Mouse (Mus musculus): ENCODE data around the gene Zmym6. TPM values are rescaled to one million over a fixed set of nuclear protein-coding genes. Genes with fewer than 3 reads are reported as not detected.

The Zmym6 gene
- polyA plus RNA-seq, 1 experiment from 2014 or later: 5.8 TPM

DNA sequence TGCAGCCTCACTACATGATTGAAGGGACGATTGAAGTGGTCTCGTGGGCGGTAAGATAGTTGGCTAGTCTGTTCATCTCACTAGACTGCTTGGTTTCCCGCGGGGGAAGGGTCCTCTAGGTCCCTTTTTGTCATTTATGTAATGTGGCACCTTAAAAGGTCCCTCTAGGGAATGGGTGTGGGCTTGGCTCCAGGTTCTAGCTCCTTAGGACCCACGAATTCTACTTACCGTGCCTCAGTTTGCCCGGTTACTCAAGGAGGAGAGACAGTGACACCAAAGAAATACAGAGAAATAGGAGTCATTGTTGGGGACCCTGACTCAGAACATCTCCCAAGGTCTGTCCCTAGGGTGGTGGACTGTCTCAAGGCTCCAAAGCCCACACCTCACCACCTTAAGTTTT lies 90.5 kb downstream of the Zmym6 start:
- Histone ChIP-seq H3K4me2 (replicated peaks; ENCODE audit: low read depth, low read length) (no peak overlapping the region), H3K27ac (ENCODE audit: low read length) (no peak overlapping the region), H3K36me3 (ENCODE audit: insufficient read depth, low read length) (no peaks in the 10 kb centered on the region), H3K4me3 (ENCODE audit: low read depth, low read length) (no peak overlapping the region), H3K4me1 (ENCODE audit: insufficient read depth, low read depth, low read length) (0 out of 2 replicates have a peak, but pooled peaks cover 3% of the 10 kb centered on the region), H3K9ac (replicated peaks; ENCODE audit: low read depth) (no peak overlapping the region), H3K9me3 (ENCODE audit: low read length) (no peaks in the 10 kb centered on the region), H3K27me3 (replicated peaks; ENCODE audit: insufficient read depth, low read length) (peaks cover 17% of the 10 kb centered on the region)
- DNase-seq (ENCODE audit: low spot score) (no peak), ATAC-seq (no peak)
- WGBS: 21% methylated on average over 8 of the region's 8 CpGs
- TF ChIP-seq CTCF (IDR thresholded peaks at IDR 0.05): no peak
- no peak for TF ChIP-seq EP300 (IDR thresholded peaks at IDR 0.05)

DNA sequence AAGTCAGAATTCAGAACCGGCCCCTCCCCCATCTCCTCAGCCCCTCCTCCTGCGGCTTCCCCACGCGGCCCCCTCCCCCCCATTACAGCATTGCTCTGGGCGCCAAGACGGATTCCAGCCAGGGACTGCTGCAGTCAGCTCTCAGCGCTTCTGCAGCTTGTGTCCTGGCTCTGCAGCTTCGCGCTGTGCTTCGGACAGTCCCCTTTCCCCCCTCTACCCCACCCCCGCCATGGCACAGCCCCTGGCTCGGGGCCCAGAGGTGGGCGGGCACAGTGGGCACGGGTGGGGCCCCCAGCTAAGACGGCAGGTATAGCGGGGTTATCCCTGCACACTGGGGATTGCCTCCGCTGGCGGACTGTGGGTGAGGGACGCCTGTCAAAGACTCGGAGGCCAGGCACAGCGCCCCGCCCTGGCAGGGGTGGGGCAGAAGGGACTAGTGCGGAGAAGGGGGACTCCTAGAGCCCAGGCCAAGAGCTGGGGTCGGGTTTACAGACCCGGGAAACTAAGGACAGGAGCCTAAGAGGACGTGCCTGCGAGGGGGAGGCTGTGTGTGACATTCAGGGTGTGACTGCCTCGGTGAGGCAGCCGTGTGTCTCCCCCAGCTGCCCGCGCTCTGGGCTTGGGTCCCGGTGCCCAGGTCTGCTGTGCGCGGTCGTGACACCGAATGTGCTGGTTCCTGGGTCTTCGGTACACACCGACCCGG lies 91.2 kb downstream of the Zmym6 start:
- Histone ChIP-seq H3K9me3 (ENCODE audit: low read length) (no peaks in the 10 kb centered on the region), H3K4me3 (ENCODE audit: low read depth, low read length) (peak overlapping the region; percentile 60), H3K27me3 (replicated peaks; ENCODE audit: insufficient read depth, low read length) (peaks cover 17% of the 10 kb centered on the region), H3K9ac (replicated peaks; ENCODE audit: low read depth) (no peak overlapping the region), H3K4me2 (replicated peaks; ENCODE audit: low read depth, low read length) (peak overlapping the region; percentile 100), H3K4me1 (ENCODE audit: insufficient read depth, low read depth, low read length) (0 out of 2 replicates have a peak, but pooled peaks cover 3% of the 10 kb centered on the region), H3K36me3 (ENCODE audit: insufficient read depth, low read length) (no peaks in the 10 kb centered on the region), H3K27ac (ENCODE audit: low read length) (no peak overlapping the region)
- WGBS: 0% methylated on average over 34 of the region's 39 CpGs
- ATAC-seq (peak; percentile 69), DNase-seq (ENCODE audit: low spot score) (peak; percentile 28)
- TF ChIP-seq CTCF (IDR thresholded peaks at IDR 0.05) (peak; percentile 26; the same call in 1 of the 2 replicates), EP300 (IDR thresholded peaks at IDR 0.05) (no peak)

DNA sequence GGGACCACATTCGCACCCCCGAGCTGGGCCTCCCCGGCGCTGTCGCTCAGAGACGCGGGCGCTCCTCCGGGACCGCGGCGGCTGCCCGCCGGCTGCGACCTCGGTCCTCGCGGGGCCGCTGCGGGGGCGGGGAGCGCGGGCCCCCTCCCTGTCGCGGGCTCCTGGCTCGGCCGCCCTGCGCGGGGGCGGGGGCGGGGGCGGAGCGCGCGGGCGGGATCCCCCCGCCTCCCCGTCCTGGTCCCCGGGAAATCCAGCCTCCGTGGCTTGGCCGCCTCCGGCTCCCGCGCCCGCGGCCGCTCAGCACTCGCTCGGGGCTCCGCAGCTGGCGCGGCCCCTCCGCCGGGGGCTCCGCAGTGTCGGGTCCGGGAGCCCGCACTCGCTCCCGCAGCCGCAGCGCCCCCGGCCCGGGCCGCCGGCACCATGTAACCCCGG lies 91.7 kb downstream of the Zmym6 start, which contains the start of gene Dlgap3:
Dlgap3 (plus strand) TSS at position 291 of the 432 bp plus-strand sequence.
- H3K36me3 ChIP-seq (ENCODE audit: insufficient read depth, low read length): no peaks in the 10 kb centered on the region
- peak within 1 kb of the TSS; percentile 100 for H3K4me2 ChIP-seq (replicated peaks; ENCODE audit: low read depth, low read length)
- no peak within 1 kb of the TSS for H3K27ac ChIP-seq (ENCODE audit: low read length)
- H3K27me3 ChIP-seq (replicated peaks; ENCODE audit: insufficient read depth, low read length): peaks cover 17% of the 10 kb centered on the region
- H3K9me3 ChIP-seq (ENCODE audit: low read length): no peaks in the 10 kb centered on the region
- H3K9ac ChIP-seq (replicated peaks; ENCODE audit: low read depth): no peak within 1 kb of the TSS
- WGBS: under 1% methylated on average over 23 of the region's 67 CpGs
- DNase-seq (ENCODE audit: low spot score): no peak
- peak; percentile 64 for ATAC-seq
- 0 out of 2 replicates have a peak, but pooled peaks cover 3% of the 10 kb centered on the region for H3K4me1 ChIP-seq (ENCODE audit: insufficient read depth, low read depth, low read length)
- peak within 1 kb of the TSS; percentile 60 for H3K4me3 ChIP-seq (ENCODE audit: low read depth, low read length)
- TF ChIP-seq EP300 (IDR thresholded peaks at IDR 0.05) (no peak), CTCF (IDR thresholded peaks at IDR 0.05) (no peak)

DNA sequence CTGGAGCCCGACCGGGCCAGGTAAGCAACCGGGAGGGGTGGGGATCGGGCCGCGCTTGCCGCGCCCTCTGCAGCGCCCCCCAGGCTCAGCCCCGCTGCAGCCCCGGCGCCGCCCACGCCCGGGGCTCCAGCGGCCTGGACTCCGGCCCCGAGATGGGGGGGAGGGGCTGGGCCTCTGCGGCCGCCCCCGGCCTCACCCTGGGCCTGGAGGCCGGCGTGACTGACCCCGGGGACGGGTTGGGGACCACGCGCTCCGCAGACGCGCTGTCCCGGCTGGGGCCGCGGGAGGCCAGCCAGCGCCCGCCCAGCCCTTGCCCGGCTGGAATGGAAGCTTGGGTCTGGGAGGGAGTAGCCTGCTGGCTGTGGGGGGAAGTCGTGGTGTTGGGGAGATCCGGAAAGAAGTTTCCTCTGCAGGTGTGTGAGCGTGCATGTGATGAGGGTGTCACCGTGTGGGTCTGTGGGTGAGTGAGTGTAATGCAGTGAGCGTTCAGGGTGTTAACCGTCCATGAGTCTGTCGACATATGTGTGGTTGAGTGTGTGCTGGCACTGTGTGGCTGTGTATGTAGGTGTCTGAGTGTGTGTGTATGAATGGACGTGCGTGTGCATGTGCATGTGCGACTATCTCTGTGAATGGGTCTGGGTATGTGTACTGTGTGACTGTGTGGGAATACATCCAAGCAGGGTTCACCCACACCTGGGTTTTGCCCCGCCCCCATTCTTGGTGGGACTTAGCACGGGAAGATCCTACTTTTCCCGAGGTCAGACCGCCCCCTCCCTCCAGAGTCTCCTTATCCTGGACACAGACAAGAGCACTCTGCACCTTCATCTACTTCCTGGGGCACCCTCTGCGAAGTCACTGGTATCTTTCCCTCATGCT lies 92.4 kb downstream of the Zmym6 start:
- ATAC-seq (peak; percentile 14), DNase-seq (ENCODE audit: low spot score) (no peak)
- Histone ChIP-seq H3K9ac (replicated peaks; ENCODE audit: low read depth) (no peak overlapping the region), H3K9me3 (ENCODE audit: low read length) (no peaks in the 10 kb centered on the region), H3K4me2 (replicated peaks; ENCODE audit: low read depth, low read length) (peak overlapping the region; percentile 100), H3K36me3 (ENCODE audit: insufficient read depth, low read length) (no peaks in the 10 kb centered on the region), H3K4me3 (ENCODE audit: low read depth, low read length) (peak overlapping the region; percentile 60), H3K27ac (ENCODE audit: low read length) (no peak overlapping the region), H3K4me1 (ENCODE audit: insufficient read depth, low read depth, low read length) (0 out of 2 replicates have a peak, but pooled peaks cover 3% of the 10 kb centered on the region), H3K27me3 (replicated peaks; ENCODE audit: insufficient read depth, low read length) (peaks cover 17% of the 10 kb centered on the region)
- TF ChIP-seq EP300 (IDR thresholded peaks at IDR 0.05) (no peak), CTCF (IDR thresholded peaks at IDR 0.05) (no peak)
- WGBS: 3% methylated on average over 35 of the region's 51 CpGs

DNA sequence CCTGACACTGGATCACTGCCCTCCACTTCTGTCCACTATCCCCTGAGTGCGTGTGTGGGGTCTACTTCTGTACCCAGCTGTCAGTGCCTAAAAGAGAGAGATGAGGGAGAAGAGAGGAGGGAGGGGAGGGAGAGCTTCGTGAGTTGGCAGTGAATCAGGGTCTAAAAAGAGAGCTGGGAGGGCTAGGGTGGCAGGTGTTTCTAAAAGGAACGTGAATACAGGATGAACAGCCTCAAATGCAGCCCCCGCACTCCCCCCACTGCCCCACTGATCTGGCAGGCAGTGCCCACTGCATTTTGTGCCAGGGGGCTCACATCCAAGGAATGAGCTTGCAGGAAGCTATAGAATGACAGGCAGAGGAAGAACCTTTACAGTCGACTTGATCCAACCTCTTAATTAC lies 93.7 kb downstream of the Zmym6 start:
- H3K27me3 ChIP-seq (replicated peaks; ENCODE audit: insufficient read depth, low read length): peaks cover 17% of the 10 kb centered on the region
- H3K9me3 ChIP-seq (ENCODE audit: low read length): no peaks in the 10 kb centered on the region
- ATAC-seq: no peak
- no peak overlapping the region for H3K9ac ChIP-seq (replicated peaks; ENCODE audit: low read depth)
- no peak for TF ChIP-seq CTCF (IDR thresholded peaks at IDR 0.05)
- no peak overlapping the region for H3K4me3 ChIP-seq (ENCODE audit: low read depth, low read length)
- H3K36me3 ChIP-seq (ENCODE audit: insufficient read depth, low read length): no peaks in the 10 kb centered on the region
- no peak overlapping the region for H3K4me2 ChIP-seq (replicated peaks; ENCODE audit: low read depth, low read length)
- H3K27ac ChIP-seq (ENCODE audit: low read length): no peak overlapping the region
- H3K4me1 ChIP-seq (ENCODE audit: insufficient read depth, low read depth, low read length): 0 out of 2 replicates have a peak, but pooled peaks cover 3% of the 10 kb centered on the region
- DNase-seq (ENCODE audit: low spot score): no peak
- 47% methylated on average over 5 of the region's 5 CpGs for WGBS

DNA sequence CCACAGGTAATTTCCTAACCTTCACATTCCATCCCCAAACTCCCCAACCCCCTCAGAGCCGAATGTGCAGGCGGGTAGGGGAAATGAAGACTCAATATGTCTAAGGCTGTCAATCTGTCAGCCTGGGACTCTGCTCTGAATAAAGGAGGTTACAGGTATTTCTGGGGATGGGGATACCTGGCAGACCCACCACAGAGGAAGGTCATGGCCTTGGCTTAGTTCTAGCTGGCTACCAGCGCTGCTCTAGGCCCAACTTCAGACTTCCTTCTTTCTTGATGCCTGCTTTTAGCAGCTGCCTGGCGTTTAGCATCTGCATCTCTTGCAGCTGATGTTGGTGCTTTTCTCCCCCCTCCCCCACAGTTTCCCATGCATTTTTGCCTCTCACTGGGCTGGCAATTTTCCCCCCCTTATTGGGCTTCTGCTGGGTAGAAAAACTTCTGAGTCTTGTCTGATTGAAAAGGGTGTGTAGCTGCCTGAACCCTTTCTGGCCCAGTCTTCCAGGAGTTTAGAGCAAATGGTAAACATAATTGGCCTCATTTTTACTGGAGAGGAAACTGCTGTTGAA lies 94.2 kb downstream of the Zmym6 start:
- H3K27ac ChIP-seq (ENCODE audit: low read length): no peak overlapping the region
- no peaks in the 10 kb centered on the region for H3K9me3 ChIP-seq (ENCODE audit: low read length)
- no peak overlapping the region for H3K9ac ChIP-seq (replicated peaks; ENCODE audit: low read depth)
- H3K36me3 ChIP-seq (ENCODE audit: insufficient read depth, low read length): no peaks in the 10 kb centered on the region
- ATAC-seq (no peak), DNase-seq (ENCODE audit: low spot score) (no peak)
- 0 out of 2 replicates have a peak, but pooled peaks cover 3% of the 10 kb centered on the region for H3K4me1 ChIP-seq (ENCODE audit: insufficient read depth, low read depth, low read length)
- no peak overlapping the region for H3K4me3 ChIP-seq (ENCODE audit: low read depth, low read length)
- WGBS: 42% methylated on average over 4 of the region's 4 CpGs
- no peak overlapping the region for H3K4me2 ChIP-seq (replicated peaks; ENCODE audit: low read depth, low read length)
- TF ChIP-seq CTCF (IDR thresholded peaks at IDR 0.05): no peak
- TF ChIP-seq EP300 (IDR thresholded peaks at IDR 0.05): no peak
- peaks cover 17% of the 10 kb centered on the region for H3K27me3 ChIP-seq (replicated peaks; ENCODE audit: insufficient read depth, low read length)
